Mouse (Mus musculus): ENCODE results near the gene Mesd.

DNA sequence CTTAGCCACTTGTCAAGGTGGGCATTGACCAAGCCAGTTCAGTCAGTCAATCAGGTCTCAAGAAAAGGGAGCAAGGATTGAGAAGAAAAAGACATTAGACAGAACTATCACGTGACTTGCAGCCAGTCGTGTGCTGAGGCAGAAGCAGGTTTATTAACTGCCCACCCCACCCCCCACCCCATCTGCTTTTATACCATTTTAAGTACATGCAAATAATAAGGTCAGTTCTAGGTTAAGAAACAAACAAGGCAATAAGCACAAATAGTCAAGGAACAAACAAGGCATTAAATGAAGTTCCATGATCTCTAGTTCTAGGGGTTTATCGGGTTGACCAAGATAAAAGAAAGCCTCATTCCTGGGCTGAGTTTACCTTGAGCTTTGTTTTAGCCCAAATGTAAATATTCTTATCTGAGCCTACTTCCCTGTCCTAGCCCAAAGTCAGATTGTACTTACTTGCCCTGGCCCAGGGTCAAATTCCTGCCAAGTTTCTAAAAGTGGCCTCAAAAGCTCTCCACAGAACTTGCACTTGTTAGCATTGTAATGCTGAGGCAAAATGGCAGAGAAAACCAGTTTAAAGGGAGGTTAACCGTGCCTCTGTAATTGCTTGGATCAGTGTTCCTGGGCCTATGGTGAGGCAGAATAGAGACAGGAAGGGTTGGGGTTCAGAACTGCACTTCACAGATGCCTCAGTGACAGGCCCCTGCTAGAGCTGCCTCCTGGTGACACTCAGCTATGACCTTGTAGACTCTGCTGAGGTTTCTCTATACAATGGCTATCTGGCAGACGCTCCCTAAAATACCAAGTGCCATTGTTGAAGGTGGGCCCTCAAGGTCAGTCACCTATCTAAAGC, 18.3 kb downstream of the Mesd start:
- TF ChIP-seq GATA1 (IDR thresholded peaks at IDR 0.05; ENCODE audit: borderline replicate concordance, low read length) (no peak), TAL1 (conservative IDR thresholded peaks at IDR 0.05; ENCODE audit: low read depth, low read length) (no peak), CTCF (IDR thresholded peaks at IDR 0.05; ENCODE audit: low read depth, low read length) (no peak), GATA2 (IDR thresholded peaks at IDR 0.05; ENCODE audit: borderline replicate concordance, low read depth, low read length) (no peak)
